Mouse (Mus musculus) cerebellum, adult 2 months (tissue): Measurements from ENCODE around the gene Mtmr10.

Experiments used
- CTCF ChIP-seq: fragments of 200-500 bp; IDR thresholded peaks from 2 replicates; pipeline ENCODE4 v1.5.1; 2011; ENCODE audit warnings: low read depth, mild to moderate bottlenecking, control low read depth, low read length, moderate library complexity, borderline replicate concordance; ENCODE audit not compliant: insufficient read depth
- POLR2A ChIP-seq: fragments of 200-500 bp; IDR thresholded peaks from 2 replicates; pipeline ENCODE4 v1.6.1; 2011; ENCODE audit warnings: low read length, control low read depth, borderline replicate concordance; ENCODE audit not compliant: insufficient read depth

DNA sequence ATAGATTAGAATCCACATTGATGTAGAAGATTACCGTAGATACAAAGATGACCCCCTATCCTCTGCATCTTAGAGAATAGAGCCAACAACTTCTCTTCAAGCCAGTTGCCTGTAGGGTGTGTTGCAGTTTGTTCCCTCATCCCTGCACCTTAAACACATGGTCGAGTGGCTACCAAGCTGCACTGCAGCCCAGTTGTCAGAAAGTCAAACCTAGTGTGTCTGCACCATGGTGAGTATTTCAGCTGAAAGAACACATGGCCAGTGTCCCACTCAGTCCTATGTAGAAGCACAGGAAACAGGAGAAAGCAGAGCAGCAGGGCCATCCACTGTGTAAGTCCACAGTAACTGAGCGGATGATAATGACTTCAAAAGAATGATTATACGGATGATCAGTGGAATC is 40.0 kb downstream of the Mtmr10 start:
- no peak for TF ChIP-seq CTCF
- no peak for TF ChIP-seq POLR2A
